Mouse (Mus musculus) C2C12 (cell line): ENCODE results near the gene Isg20l2. TPM values are rescaled to one million over a fixed set of nuclear protein-coding genes. Genes with fewer than 3 reads are reported as not detected.

ENCODE experiments used
- H3K27me3 ChIP-seq: one replicate; pipeline ENCODE4 v1.6.1; 2011; ENCODE audit not compliant: control insufficient read depth, insufficient read depth, insufficient read length
- H3K36me3 ChIP-seq: one replicate; pipeline ENCODE4 v1.6.1; 2011; ENCODE audit not compliant: control insufficient read depth, insufficient read depth
- H3K4me3 ChIP-seq: one replicate; pipeline ENCODE4 v1.5.1; 2011; ENCODE audit warnings: mild to moderate bottlenecking, control low read depth; ENCODE audit not compliant: poor library complexity, insufficient read depth, severe bottlenecking
- H3K79me2 ChIP-seq: one replicate; pipeline ENCODE4 v1.6.1; 2011; ENCODE audit not compliant: control insufficient read depth, insufficient read depth
- H3K79me3 ChIP-seq: one replicate; pipeline ENCODE4 v1.6.1; 2011; ENCODE audit warnings: low read depth, control low read depth
- H3ac ChIP-seq: one replicate; pipeline ENCODE3; 2011; ENCODE audit warnings: low read depth; ENCODE audit not compliant: control insufficient read depth, insufficient read length
- CEBPB ChIP-seq: IDR thresholded peaks from one replicate; pipeline ENCODE4 v1.6.1; 2011; ENCODE audit warnings: low read depth, mild to moderate bottlenecking, control low read depth, moderate library complexity
- CTCF ChIP-seq: IDR thresholded peaks from one replicate; pipeline ENCODE4 v1.5.1; 2011; ENCODE audit not compliant: control insufficient read depth, insufficient read depth, insufficient read length
- FOSL1 ChIP-seq: IDR thresholded peaks from one replicate; pipeline ENCODE4 v1.8.0; 2011; ENCODE audit warnings: mild to moderate bottlenecking, low read length; ENCODE audit not compliant: poor library complexity, insufficient read depth, severe bottlenecking
- MAX ChIP-seq: IDR thresholded peaks from one replicate; pipeline ENCODE4 v1.6.1; 2011; ENCODE audit warnings: mild to moderate bottlenecking, control low read depth
- MYOD1 ChIP-seq: IDR thresholded peaks from one replicate; pipeline ENCODE4 v1.6.1; 2011; ENCODE audit warnings: low read depth; ENCODE audit not compliant: control insufficient read depth, insufficient read length
- MYOG ChIP-seq: IDR thresholded peaks from one replicate; pipeline ENCODE4 v1.6.1; 2011; ENCODE audit not compliant: control insufficient read depth, insufficient read length; ENCODE audit errors: extremely low read depth
- USF1 ChIP-seq: IDR thresholded peaks from one replicate; pipeline ENCODE4 v1.6.1; 2011; ENCODE audit warnings: low read depth, mild to moderate bottlenecking, control low read depth, moderate library complexity
- polyA plus RNA-seq: library from polyadenylated mRNA; unstranded; fragments of >200 nt; fragmentation: generic; extraction: Trizol; gene quantifications from one replicate; pipeline ENCODE4 v1.2.1, GENCODE M21; 2012; ENCODE audit warnings: missing spikeins

Gene Isg20l2
- polyA plus RNA-seq, 1 experiment: 25.0 TPM

DNA sequence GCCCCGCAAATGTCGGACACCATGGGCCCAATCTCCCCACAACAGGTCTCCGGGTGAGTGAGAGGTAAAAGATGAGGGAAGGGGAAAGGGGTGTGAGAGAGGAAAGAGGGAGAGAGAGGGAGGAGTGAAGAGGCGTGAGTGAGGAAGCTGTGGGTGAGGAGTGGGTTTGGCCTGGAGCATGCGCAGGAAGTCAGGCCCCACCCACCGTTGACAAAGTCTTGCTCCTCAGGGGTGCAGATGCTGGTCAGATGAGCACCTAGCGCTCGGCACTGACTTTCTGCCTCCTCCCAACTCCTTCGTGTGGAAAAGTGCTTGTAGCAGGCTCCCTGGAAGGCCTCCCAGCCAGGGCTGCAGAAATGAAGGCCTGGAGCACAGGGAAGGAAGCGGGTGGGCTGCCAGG, 59.8 kb downstream of the Isg20l2 start:
- Histone ChIP-seq H3K4me3 (no peak overlapping the region), H3K79me3 (no peaks in the 10 kb centered on the region), H3K36me3 (no peaks in the 10 kb centered on the region), H3K27me3 (peaks cover under 1% of the 10 kb centered on the region), H3ac (no peak overlapping the region), H3K79me2 (no peaks in the 10 kb centered on the region)
- TF ChIP-seq MAX (no peak), USF1 (no peak), CTCF (no peak), CEBPB (no peak), MYOG (no peak), MYOD1 (no peak), FOSL1 (no peak)

Other genes with a start within 250 kb of the Isg20l2 start
- gene Lrrc71, start 181.7 kb upstream of the Isg20l2 start, polyA plus RNA-seq: 0.08 TPM
- gene Ntrk1, start 135.2 kb upstream of the Isg20l2 start, polyA plus RNA-seq: not detected
- not detected for gene Insrr, start 133.4 kb upstream of the Isg20l2 start, polyA plus RNA-seq
- gene Pear1, start 106.0 kb upstream of the Isg20l2 start, polyA plus RNA-seq: 1.7 TPM
- gene Sh2d2a, start 83.6 kb upstream of the Isg20l2 start, polyA plus RNA-seq: 0.01 TPM
- 44.3 TPM for gene Prcc, start 44.7 kb upstream of the Isg20l2 start, polyA plus RNA-seq
- gene Hdgf, start 24.0 kb upstream of the Isg20l2 start, polyA plus RNA-seq: 279 TPM
- 69.7 TPM for gene Mrpl24, start 10.8 kb upstream of the Isg20l2 start, polyA plus RNA-seq
- 7.1 TPM for gene Rrnad1, start 403 bp downstream of the Isg20l2 start, polyA plus RNA-seq
- 14.4 TPM for gene Crabp2, start 18.4 kb downstream of the Isg20l2 start, polyA plus RNA-seq
- 158 TPM for gene Nes, start 40.8 kb downstream of the Isg20l2 start, polyA plus RNA-seq
- gene Bcan, start 69.9 kb downstream of the Isg20l2 start, polyA plus RNA-seq: 0.15 TPM
- not detected for gene Hapln2, start 97.3 kb downstream of the Isg20l2 start, polyA plus RNA-seq
- gene Gpatch4, start 112.8 kb downstream of the Isg20l2 start, polyA plus RNA-seq: 26.4 TPM
- 93.6 TPM for gene Naxe, start 128.2 kb downstream of the Isg20l2 start, polyA plus RNA-seq
- gene Ttc24, start 148.0 kb downstream of the Isg20l2 start, polyA plus RNA-seq: not detected
- 23.9 TPM for gene Iqgap3, start 151.7 kb downstream of the Isg20l2 start, polyA plus RNA-seq
- gene Mef2d, start 212.1 kb downstream of the Isg20l2 start, polyA plus RNA-seq: 35.3 TPM